Mouse (Mus musculus): ENCODE results near the gene Atg9b.

- TF ChIP-seq POLR2A (IDR thresholded peaks at IDR 0.05; ENCODE audit: low read depth, low read length) = no peak
- no peak for TF ChIP-seq CTCF (conservative IDR thresholded peaks at IDR 0.05; ENCODE audit: insufficient read depth, insufficient read length, low read depth, low read length)
Observed at GRCm38 (mm10) chr5:24399686-24400085, 7.7 kb upstream of the Atg9b start.
